Mouse (Mus musculus) lung, embryonic 14.5 days (tissue): ENCODE data around the gene Umad1. TPM values are rescaled to one million over a fixed set of nuclear protein-coding genes. Genes with fewer than 3 reads are reported as not detected.

Experiments used
- ATAC-seq: fragments of 200-750 bp; cut with Nextera tagmentation; 2 replicates; pipeline ENCODE4 v1.8.0; 2017; ENCODE audit warnings: mild to moderate bottlenecking, moderate TSS enrichment, moderate library complexity; ENCODE audit not compliant: insufficient read depth
- DNase-seq: peaks from one replicate; pipeline ENCODE4 v3.0.0-alpha.2; 2015
- H3K27ac ChIP-seq: fragments of 300-500 bp; sonication (generic); 2 replicates; pipeline ENCODE4 v1.5.1; 2014; ENCODE audit warnings: low read depth, mild to moderate bottlenecking, moderate library complexity
- H3K27me3 ChIP-seq: fragments of 300-500 bp; sonication (generic); 2 replicates; pipeline ENCODE4 v1.6.1; 2014; ENCODE audit warnings: low read length, control low read depth; ENCODE audit not compliant: insufficient read depth
- H3K36me3 ChIP-seq: fragments of 300-500 bp; sonication (generic); 2 replicates; pipeline ENCODE4 v1.6.1; 2014; ENCODE audit warnings: control low read depth; ENCODE audit not compliant: insufficient read depth
- H3K4me1 ChIP-seq: fragments of 300-500 bp; sonication (generic); 2 replicates; pipeline ENCODE4 v1.6.1; 2014; ENCODE audit warnings: antibody characterized with exemption, control low read depth; ENCODE audit not compliant: insufficient read depth
- H3K4me2 ChIP-seq: fragments of 300-500 bp; sonication (generic); 2 replicates; pipeline ENCODE4 v1.6.1; 2014; ENCODE audit warnings: mild to moderate bottlenecking
- H3K4me3 ChIP-seq: fragments of 300-500 bp; sonication (generic); 2 replicates; pipeline ENCODE4 v1.5.1; 2014; ENCODE audit warnings: low read depth, low read length
- H3K9ac ChIP-seq: fragments of 300-500 bp; sonication (generic); 2 replicates; pipeline ENCODE4 v1.6.1; 2014
- H3K9me3 ChIP-seq: fragments of 300-500 bp; sonication (generic); 2 replicates; pipeline ENCODE4 v1.6.1; 2016; ENCODE audit warnings: low read depth, low read length, control low read depth
- CTCF ChIP-seq: IDR thresholded peaks from 2 replicates; pipeline ENCODE4 v1.5.1; 2016; ENCODE audit warnings: antibody characterized with exemption, low read depth
- WGBS: fragments of 180-500 bp; shearing (Covaris S2); extraction: QIAGEN DNeasy Blood & Tissue Kit; methylation state at CpG from one replicate; pipeline ENCODE4 v1.1.7; 2014; 5-methylcytosine and 5-hydroxymethylcytosine counted together
- polyA plus RNA-seq: library from polyadenylated mRNA; unstranded; fragments of >200 nt; fragmentation: Nextera tagmentation; extraction: Ambion mirVana; gene quantifications from 2 replicates; pipeline ENCODE4 v1.2.1, GENCODE M21; 2014

The Umad1 gene
- polyA plus RNA-seq, 1 experiment from 2014 or later: 21.1 TPM

- Histone ChIP-seq H3K4me3 (no peak overlapping the region), H3K27me3 (no peaks in the 10 kb centered on the region), H3K27ac (no peak overlapping the region), H3K4me2 (no peak overlapping the region), H3K4me1 (no peaks in the 10 kb centered on the region), H3K9me3 (no peaks in the 10 kb centered on the region), H3K9ac (no peak overlapping the region), H3K36me3 (no peaks in the 10 kb centered on the region)
- ATAC-seq: peak; percentile 80
- DNase-seq: peak; percentile 80
- no peak for TF ChIP-seq CTCF
- 71% methylated on average over 5 of the region's 5 CpGs for WGBS
These were observed 86.2 kb downstream of the Umad1 start for GRCm38 (mm10) chr6:8345219-8345856.

DNA sequence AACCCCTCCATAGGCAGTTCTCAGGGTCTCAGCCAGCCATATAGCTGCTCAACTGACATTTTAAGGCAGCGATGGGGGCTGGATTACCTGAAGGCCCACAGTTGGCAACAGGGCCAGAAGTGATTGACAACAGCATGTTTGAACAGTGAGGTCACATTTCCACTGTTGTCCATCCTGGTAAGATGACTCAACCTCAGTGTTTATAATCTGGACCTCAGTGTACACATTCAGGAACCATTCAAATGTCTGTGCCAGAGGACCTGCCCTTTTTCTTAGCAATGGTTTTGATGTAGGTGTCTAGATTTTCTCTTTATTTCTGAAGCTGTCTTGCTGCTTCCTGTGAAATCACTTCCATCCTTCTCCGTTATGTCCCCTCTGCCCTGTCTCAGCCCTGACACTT is 88.1 kb downstream of the Umad1 start:
- 0 out of 2 replicates have a peak, but pooled peaks have one; percentile 4 for ATAC-seq

DNA sequence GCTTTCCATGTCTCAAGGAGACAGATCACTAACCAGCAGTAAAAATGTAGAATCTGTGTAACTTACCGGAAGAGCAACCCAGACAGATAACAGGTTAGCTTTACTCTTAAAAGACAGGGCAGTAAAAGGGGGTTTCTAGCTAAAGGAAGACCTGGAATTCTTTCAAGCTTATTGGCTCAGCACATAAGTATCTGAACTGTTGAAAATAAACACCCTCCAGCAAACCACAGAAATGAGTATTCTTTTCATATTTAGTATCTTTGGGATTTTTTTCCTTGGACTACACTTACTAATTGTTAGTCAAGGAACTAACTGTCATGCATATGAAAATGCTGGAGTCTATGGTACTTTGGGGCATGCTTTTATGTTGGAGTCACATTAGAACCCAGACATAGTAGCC is 89.3 kb downstream of the Umad1 start:
- H3K4me3 ChIP-seq: no peak overlapping the region
- no peak overlapping the region; the same call in 1 of the 2 replicates for H3K9ac ChIP-seq
- 92% methylated on average over 1 of the region's 1 CpGs for WGBS
- no peak overlapping the region for H3K4me2 ChIP-seq
- no peaks in the 10 kb centered on the region for H3K4me1 ChIP-seq
- ATAC-seq (no peak), DNase-seq (no peak)
- no peaks in the 10 kb centered on the region for H3K36me3 ChIP-seq
- H3K27ac ChIP-seq: no peak overlapping the region
- H3K9me3 ChIP-seq: no peaks in the 10 kb centered on the region
- no peak for TF ChIP-seq CTCF
- no peaks in the 10 kb centered on the region for H3K27me3 ChIP-seq

More for the DNA sequence above, 88.1 kb downstream of the Umad1 start:
- no peak for TF ChIP-seq CTCF
- WGBS: 65% methylated on average over 2 of the region's 2 CpGs
- no peak overlapping the region for H3K9ac ChIP-seq
- no peak overlapping the region for H3K27ac ChIP-seq
- H3K4me2 ChIP-seq: no peak overlapping the region
- DNase-seq: peak; percentile 16
- no peak overlapping the region for H3K4me3 ChIP-seq
- H3K4me1 ChIP-seq: no peaks in the 10 kb centered on the region
- H3K9me3 ChIP-seq: no peaks in the 10 kb centered on the region
- no peaks in the 10 kb centered on the region for H3K36me3 ChIP-seq
- no peaks in the 10 kb centered on the region for H3K27me3 ChIP-seq

GRCm38 (mm10) chr6:8349060-8349670 is 90.1 kb downstream of the Umad1 start:
- Histone ChIP-seq H3K4me3 (no peak overlapping the region), H3K27me3 (no peaks in the 10 kb centered on the region), H3K36me3 (no peaks in the 10 kb centered on the region), H3K9ac (no peak overlapping the region), H3K4me1 (no peaks in the 10 kb centered on the region), H3K4me2 (no peak overlapping the region), H3K9me3 (no peaks in the 10 kb centered on the region), H3K27ac (no peak overlapping the region)
- 75% methylated on average over 2 of the region's 2 CpGs for WGBS
- ATAC-seq (no peak), DNase-seq (no peak)
- TF ChIP-seq CTCF: no peak

DNA sequence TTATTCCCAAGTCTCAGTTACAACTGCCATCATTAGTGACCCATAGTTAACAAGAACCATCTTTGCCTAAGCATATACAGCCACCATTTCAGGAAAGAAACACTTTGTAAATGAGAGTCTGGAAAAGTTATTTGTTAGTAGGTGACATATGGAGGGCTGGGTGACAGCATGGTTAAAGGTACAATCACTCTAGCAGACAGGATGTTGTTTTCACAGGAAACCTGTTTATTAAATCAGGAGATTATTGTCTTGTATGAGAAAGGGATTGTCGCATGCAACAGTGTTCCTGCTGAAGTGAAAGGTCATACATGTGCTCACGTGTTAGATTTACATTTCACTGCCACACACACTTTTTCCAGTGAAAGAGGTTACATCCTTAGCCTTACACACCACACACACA is 92.4 kb downstream of the Umad1 start:
- H3K4me1 ChIP-seq: no peaks in the 10 kb centered on the region
- no peak overlapping the region for H3K4me3 ChIP-seq
- no peaks in the 10 kb centered on the region for H3K27me3 ChIP-seq
- TF ChIP-seq CTCF: no peak
- DNase-seq (no peak), ATAC-seq (no peak)
- H3K9ac ChIP-seq: no peak overlapping the region
- H3K4me2 ChIP-seq: no peak overlapping the region
- no peak overlapping the region for H3K27ac ChIP-seq
- no peaks in the 10 kb centered on the region for H3K36me3 ChIP-seq
- 73% methylated on average over 2 of the region's 2 CpGs for WGBS
- H3K9me3 ChIP-seq: no peaks in the 10 kb centered on the region

GRCm38 (mm10) chr6:8352533-8353168 is 93.6 kb downstream of the Umad1 start:
- DNase-seq: no peak
- Histone ChIP-seq H3K4me3 (no peak overlapping the region), H3K4me2 (no peak overlapping the region), H3K27ac (no peak overlapping the region), H3K27me3 (no peaks in the 10 kb centered on the region), H3K9ac (no peak overlapping the region), H3K4me1 (no peaks in the 10 kb centered on the region), H3K36me3 (no peaks in the 10 kb centered on the region), H3K9me3 (no peaks in the 10 kb centered on the region)
- 54% methylated on average over 12 of the region's 12 CpGs for WGBS
- no peak for ATAC-seq
- TF ChIP-seq CTCF: no peak

GRCm38 (mm10) chr6:8353461-8353860 is 94.4 kb downstream of the Umad1 start:
- TF ChIP-seq CTCF: no peak
- Histone ChIP-seq H3K4me2 (no peak overlapping the region), H3K4me1 (no peaks in the 10 kb centered on the region), H3K27me3 (no peaks in the 10 kb centered on the region), H3K4me3 (no peak overlapping the region), H3K36me3 (no peaks in the 10 kb centered on the region), H3K27ac (no peak overlapping the region), H3K9ac (no peak overlapping the region), H3K9me3 (no peaks in the 10 kb centered on the region)
- ATAC-seq (no peak), DNase-seq (no peak)
- 65% methylated on average over 4 of the region's 4 CpGs for WGBS
